Mouse (Mus musculus): ENCODE data around the gene Acsf3.

Acsf3 gene

GRCm38 (mm10) chr8:122810376-122810775 is 35.1 kb downstream of the Acsf3 start:
- no peak for DNase-seq (ENCODE audit: low read depth, low spot score)

- DNase-seq (ENCODE audit: low read depth, low spot score) = no peak
Measured at GRCm38 (mm10) chr8:122811870-122812494, 36.7 kb downstream of the Acsf3 start.

GRCm38 (mm10) chr8:122812610-122813250 is 37.4 kb downstream of the Acsf3 start:
- no peak for DNase-seq (ENCODE audit: low read depth, low spot score)

GRCm38 (mm10) chr8:122814608-122815007 is 39.3 kb downstream of the Acsf3 start:
- no peak for DNase-seq (ENCODE audit: low read depth, low spot score)

DNA sequence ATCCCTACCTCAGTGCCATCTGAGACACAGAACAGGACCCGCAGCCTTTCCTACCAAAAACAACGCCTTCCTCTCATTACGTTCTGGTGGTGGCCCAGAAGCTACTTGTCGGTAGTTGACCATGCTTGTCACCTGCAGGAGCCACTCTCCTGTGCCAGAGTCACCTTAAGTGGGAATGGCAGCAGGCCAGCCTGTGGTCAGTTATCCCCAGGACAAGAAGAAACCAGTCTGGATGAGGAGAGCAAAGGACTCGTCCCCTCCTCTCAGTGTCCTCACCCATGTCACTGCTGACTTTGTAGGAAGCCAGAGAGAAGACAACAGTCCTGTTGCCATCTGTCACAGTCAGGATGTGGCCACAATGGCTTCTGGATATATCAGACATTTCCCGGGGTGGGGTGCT is 41.7 kb downstream of the Acsf3 start:
- no peak for DNase-seq (ENCODE audit: low read depth, low spot score)

DNA sequence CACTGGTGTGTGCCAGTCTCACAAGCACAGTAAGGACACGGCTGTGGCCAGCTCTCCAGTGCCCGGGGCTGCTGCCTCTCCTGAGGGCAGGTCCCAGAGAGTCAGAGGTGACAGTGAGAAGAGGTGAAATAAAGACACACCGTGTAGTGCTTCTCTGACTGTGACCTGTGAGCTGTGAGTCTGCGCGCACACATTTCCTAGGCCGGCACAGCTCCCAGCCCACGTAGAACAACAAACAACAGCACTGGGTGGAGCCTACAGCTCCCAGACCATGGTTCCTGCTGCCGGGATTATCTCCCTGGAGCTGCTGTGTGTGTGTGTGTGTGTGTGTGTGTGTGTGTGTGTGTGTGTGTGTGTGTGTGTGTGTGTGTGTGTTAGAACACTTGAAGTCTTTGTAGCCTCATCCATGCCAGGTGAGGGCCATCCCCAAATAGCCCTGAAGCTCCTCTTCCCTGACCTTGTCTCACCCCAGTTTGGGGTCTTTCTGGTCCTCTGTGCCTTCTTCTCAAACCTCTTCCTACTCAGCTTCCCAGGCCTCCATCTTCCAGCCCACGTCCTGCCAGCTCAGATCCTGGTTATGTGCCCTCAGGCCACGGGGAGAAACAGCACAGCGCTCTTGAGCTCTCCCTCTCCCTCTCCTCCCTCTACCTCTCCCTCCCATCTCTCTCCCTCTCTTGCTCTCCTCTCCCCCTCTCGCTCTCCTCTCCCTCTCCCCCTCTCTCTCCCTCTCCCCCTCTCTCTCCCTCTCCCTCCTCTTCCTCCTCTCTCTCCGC is 42.6 kb downstream of the Acsf3 start:
- no peak for DNase-seq (ENCODE audit: low read depth, low spot score)

DNA sequence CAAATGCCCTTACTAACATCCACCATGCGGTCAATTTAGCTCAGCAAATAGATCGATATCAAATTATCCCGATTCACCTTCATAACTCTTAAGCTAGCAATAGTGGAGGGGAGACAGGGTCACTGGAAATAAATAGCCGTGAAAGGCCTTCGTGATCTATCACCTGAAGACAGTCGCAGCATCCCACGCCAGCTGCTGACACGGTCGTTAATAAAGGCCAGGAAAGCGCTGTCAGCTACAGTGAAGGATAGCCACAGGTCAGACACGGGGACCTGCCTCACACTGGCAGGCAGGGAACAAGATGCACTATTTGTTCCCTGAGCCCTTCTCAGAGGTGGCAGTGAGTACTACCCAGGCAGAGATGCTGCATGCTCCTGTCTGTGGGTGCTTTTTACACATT is 44.5 kb downstream of the Acsf3 start:
- DNase-seq (ENCODE audit: low read depth, low spot score) = no peak

DNA sequence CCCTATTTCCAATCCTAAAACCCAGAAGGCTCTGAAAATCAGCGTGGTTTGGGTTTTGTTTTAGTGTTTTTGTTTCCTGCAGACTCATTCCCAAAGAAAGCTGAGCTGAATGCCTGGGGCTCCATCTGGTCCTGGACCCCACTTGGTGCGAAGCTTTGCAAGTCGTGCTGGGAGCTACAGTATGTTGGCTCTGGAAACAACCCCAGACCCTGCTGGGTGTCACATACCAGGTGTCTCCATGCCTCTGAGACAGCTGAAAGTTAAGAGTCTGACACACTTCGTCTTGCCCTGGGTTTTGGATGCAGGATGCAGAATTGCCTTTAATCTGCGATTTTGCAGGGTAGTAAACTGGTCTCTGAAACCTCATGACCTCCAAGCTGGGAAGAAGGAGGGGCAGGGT is 49.3 kb downstream of the Acsf3 start:
- DNase-seq (ENCODE audit: low read depth, low spot score) = no peak

DNA sequence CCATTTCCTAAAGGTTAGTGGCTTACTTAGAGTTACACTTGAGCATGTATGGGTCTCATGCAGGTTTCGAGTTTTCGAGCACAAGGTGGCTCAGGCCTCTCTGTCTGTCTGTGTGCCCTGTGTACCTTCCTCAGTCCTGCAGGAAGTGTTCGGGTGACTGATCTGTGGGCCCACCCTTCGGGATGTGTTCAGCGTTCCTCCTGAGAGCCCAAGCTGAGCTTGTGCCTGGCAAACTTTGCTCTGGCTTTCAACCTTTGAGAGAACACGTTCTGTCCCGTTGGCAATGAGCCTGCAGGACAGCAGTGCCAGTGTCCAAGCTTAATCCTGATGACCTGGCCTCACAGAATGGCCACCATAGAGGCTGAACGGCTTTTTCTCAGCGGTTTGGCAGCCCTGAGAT is 49.7 kb downstream of the Acsf3 start:
- DNase-seq (ENCODE audit: low read depth, low spot score) = no peak

DNA sequence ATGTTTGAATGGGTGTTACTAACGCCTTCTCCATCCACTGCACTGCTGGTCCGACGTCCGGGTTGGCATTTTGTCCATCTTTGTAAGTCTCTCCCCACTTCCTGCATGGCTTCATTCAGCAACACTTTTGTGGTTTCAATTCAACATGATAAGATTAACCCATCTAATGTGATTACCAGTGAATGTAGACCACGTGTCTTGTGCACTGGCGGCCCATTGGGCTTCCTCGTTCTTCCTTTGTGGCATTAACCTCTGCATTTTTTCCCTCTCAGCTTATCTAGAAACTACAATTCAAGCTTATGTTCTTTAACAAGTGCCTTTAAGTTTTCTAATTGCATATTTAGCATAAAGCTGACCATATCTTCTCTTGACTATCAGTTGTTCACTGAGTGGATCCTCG is 50.1 kb downstream of the Acsf3 start:
- DNase-seq (ENCODE audit: low read depth, low spot score) = no peak

- no peak for DNase-seq (ENCODE audit: low read depth, low spot score)
Measured at GRCm38 (mm10) chr8:122829396-122829795, 54.1 kb downstream of the Acsf3 start.

GRCm38 (mm10) chr8:122830349-122831061 is 55.2 kb downstream of the Acsf3 start:
- DNase-seq (ENCODE audit: low read depth, low spot score) = peak; percentile 81

DNA sequence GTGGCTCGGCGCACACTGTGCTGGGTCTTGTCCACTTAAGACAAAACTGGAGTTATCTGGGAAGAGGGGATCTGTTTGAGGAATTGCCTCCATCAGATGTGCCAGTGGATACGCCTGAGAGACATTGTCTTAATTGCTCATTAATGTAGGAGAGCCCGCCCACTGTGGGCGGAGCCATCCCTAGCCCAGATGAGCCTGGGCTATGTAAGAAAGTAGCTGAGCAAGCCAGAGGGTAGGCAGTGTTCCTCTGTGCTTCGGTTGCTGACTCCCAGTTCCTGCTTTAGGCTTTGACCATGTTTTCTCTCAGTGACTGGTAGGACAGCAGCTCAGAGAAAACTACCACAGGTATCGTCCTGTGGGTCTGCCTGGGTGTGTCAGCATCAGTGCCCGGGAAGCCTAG is 59.1 kb downstream of the Acsf3 start:
- DNase-seq (ENCODE audit: low read depth, low spot score) = peak; percentile 11

DNA sequence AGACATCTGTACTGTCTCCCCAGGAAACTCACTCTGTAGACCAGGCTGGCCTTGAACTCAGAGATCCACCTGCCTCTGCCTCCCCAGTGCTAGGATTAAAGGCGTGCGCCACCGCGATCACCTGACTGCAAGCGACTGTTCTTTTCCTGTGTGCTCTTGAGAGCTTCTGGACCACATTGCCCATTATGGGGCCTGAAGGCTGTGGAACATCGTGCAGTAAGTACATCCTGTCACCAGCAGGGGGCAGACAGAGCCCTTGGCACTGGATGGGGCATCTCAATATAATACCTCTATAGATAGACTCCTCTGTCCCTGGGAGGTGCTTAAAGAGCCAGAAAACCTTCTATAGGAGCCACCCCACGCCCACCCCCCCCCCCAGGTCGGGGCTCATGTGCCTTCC is 59.7 kb downstream of the Acsf3 start:
- DNase-seq (ENCODE audit: low read depth, low spot score) = peak; percentile 78

- no peak for DNase-seq (ENCODE audit: low read depth, low spot score)
Measured at GRCm38 (mm10) chr8:122836199-122836598, 60.9 kb downstream of the Acsf3 start.

- no peak for DNase-seq (ENCODE audit: low read depth, low spot score)
Measured at GRCm38 (mm10) chr8:122836696-122837095, 61.4 kb downstream of the Acsf3 start.

- no peak for DNase-seq (ENCODE audit: low read depth, low spot score)
Measured at GRCm38 (mm10) chr8:122844161-122844560, 68.9 kb downstream of the Acsf3 start.

GRCm38 (mm10) chr8:122845662-122846061 is 70.4 kb downstream of the Acsf3 start:
- no peak for DNase-seq (ENCODE audit: low read depth, low spot score)

GRCm38 (mm10) chr8:122847829-122848561 is 72.7 kb downstream of the Acsf3 start, which contains the start of gene Cdh15:
TSS of gene Cdh15 (plus strand) at chr8:122847966.
- peak; percentile 39 for DNase-seq (ENCODE audit: low read depth, low spot score)

DNA sequence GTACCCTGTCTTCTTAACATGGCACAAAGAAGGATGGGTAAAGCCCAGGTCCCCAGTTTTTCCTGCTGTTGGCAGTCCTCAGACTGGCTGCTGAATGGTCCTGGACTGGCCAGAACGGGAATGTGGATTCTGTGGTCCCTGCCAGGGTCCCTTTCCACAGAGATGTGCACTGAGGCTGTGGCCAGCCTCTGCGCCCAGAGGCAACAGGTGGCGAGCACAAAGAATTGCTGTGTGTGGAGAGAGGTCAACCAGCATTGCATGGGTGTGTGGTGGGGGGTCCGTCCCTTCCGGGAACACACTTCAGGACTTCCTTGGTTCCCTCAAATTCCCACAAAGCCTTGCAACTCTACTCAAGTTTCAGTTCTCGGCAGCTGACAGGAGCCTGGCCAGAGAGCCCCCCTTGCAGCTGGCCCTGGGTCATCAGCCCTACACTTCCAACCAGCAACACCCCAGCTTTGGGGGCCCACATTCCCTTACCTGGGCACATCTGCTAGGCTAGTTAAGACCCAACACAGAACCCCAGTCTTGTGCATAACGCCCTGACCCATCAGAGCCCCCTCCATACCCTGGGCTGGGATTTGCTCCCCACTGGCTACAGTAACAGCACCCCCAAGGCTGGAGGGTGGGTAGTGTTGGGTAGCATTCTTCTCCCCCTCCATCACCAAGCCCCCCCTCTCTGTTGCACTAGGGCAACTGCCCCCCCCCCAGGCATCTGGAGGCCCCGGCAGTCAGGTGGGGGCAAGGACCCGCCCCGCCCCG is 74.0 kb downstream of the Acsf3 start:
- no peak for DNase-seq (ENCODE audit: low read depth, low spot score)

Data from CD4-positive helper T cell, adult 2 months (primary cell).